Mouse (Mus musculus): ENCODE measurements around the gene Sh3rf1. TPM values are rescaled to one million over a fixed set of nuclear protein-coding genes. Genes with fewer than 3 reads are reported as not detected.
A peak's percentile ranks its signal among the peaks of the same experiment; 100 is the strongest.

Sh3rf1 gene
- total RNA-seq, 2 experiments from 2014 or later = 42.1 to 42.2 TPM

DNA sequence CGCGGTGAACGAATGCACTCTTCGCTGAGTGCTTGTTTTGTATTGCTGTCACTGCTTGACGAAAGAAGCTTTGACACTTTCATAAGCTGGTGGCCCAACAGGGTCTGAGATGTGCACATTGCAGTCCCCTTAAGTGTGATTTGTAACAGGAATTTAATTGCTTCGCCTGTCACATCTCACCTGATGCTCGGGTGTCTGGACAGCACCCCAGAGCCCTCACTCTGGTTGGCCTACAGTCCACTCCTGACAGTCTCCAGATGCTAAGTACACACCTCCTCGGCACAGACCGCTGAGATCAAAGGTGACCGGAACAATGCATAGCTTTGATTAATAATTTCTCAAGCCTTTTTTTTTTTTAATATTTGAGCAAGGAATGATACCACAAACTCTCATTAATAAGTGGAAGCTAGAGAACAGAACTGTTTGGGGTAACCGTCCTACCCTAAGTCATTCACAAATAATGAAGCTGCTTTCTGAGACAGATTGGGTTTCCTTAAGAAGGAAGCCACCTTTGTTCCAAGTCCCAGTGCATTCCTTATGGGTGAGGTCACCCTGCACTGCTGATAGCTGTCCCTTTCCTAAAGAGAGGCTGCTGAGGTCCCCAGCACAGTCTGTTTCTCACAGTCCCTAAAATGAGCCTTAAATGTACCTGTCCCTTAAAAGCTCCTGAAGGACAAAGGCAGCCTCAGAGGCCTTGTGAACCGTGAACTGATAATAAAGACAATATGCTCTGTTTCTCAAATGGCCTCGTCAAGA is 23.8 kb downstream of the Sh3rf1 start:
- no peak for DNase-seq (ENCODE audit: extremely low spot score in 1 of 2, low spot score in 2 of 2)
- intact Hi-C loops (cut with DNase I) = no loop called here

DNA sequence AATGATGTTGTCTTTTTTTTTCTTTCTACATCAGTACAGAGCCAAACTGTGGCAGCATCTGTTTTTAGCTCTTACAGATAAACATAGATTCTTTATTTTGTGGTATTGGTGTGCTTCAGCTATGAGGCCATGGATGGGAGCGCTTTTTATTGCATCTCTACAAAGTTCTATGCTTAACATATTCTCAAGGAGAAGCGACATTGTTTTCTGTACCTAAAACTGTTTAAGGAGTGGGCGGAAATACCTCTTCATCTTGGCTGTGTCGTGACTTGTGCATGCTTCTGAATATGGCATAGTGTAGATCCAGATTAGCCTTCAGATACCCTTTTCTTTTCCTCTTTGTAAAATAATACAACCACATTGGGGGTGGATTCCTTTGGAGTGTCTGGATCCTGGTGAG is 25.8 kb downstream of the Sh3rf1 start:
- intact Hi-C loops (cut with DNase I) = no loop called here
- DNase-seq (ENCODE audit: extremely low spot score in 1 of 2, low spot score in 2 of 2) = no peak

DNA sequence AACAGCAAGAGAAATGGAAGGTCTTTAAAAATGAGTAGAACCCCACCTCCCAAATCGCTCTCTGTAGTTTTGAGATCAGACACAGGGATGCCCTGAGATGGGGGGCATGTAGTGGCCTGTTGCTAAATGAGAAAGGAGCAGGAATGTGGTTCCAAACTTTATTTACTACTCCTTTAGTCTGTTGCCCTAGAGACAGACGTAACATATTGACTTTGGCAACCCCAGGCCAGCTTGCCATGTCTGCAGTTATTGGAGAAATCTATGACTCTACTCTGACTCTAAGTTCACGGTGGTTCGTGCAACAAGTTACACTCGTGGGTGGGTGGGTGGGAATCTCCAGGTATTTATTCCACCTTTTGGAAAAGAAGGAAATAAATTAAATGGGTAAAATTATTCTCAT is 30.5 kb downstream of the Sh3rf1 start:
- intact Hi-C loops (cut with DNase I) = no loop called here
- DNase-seq (ENCODE audit: extremely low spot score in 1 of 2, low spot score in 2 of 2) = no peak

DNA sequence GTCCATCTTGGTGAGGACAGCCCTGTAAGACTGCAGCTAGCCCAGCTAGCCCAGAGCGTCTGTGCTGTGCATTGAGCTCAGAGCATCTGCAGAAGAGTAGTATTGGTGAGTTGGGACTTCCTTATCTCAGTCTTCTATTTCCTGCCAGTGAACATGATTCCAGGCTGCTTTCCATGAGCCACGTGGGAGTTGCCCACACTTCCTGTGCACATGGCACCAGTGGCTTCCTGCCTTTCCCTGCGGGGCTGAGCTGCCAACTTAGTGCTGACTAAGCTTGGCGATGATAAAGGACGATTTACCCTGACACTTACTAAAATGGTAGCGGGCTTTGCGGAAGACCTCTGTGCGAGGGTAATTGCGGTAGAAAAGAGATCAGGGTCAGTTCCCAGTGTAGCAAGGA is 35.2 kb downstream of the Sh3rf1 start:
- intact Hi-C loops (cut with DNase I) = no loop called here
- peak; percentile 35 to 41 for DNase-seq (ENCODE audit: extremely low spot score in 1 of 2, low spot score in 2 of 2)

DNA sequence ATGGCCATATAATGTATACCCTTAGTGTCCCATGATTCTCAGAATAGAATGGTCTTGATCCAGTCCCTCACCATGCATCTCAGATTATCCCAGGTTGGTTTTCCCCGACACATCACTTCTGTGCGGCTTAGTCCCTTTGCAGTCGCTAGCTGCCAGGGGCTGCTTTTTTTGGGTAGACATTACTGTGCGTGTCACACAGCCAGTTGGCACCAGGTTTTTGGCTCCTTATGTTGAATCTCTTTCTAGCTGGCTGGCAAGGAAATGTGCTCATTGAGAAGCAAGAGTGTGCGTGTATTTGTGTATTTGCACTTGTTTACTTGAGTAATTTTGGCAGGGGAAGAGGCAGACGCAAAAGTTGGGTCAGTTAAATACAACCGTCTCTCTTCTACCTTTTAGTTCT is 35.9 kb downstream of the Sh3rf1 start:
- intact Hi-C loops (cut with DNase I) = no loop called here
- DNase-seq (ENCODE audit: extremely low spot score in 1 of 2, low spot score in 2 of 2) = peak; percentile 41 to 80

DNA sequence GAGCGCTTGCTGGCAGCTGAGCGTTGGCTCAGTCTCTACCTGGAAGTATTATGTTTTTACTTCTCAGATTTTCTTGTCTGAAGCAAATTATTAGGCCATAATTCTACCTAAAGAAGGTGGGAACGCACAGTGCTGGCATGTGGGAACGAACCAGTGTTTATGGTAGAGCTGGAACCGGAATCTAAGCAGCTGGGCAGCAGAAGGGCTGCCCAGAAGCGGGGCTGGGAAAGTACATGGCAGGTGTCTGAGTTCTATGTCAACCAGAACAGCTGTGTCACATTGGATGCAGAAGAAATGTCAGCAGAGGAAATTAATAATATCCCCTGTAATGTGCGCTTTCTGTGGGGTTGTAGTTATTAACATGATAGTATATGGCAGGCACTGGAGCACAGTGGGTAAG is 36.9 kb downstream of the Sh3rf1 start:
- intact Hi-C loops (cut with DNase I) = no loop called here
- DNase-seq (ENCODE audit: extremely low spot score in 1 of 2, low spot score in 2 of 2) = no peak

DNA sequence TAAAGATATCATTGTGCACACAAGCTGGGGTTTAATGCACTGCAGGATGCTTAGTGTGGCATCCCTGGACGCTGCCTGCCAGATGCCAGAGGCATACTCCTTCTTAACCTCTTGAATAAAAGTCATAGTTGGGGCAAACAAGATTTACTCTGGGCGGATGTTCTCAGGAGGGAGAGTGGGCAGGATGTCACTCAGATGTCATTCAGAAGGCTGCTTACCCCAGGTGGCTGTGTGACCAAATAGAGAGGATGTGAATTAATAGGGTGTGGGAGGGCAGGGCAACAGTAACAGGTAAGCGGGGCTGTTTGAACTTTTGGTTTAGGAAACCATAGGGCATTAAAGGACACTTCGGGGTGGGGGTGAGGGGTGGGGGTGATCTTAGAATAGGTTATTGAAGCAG is 37.7 kb downstream of the Sh3rf1 start:
- DNase-seq (ENCODE audit: extremely low spot score in 1 of 2, low spot score in 2 of 2) = no peak
- intact Hi-C loops (cut with DNase I) = no loop called here

DNA sequence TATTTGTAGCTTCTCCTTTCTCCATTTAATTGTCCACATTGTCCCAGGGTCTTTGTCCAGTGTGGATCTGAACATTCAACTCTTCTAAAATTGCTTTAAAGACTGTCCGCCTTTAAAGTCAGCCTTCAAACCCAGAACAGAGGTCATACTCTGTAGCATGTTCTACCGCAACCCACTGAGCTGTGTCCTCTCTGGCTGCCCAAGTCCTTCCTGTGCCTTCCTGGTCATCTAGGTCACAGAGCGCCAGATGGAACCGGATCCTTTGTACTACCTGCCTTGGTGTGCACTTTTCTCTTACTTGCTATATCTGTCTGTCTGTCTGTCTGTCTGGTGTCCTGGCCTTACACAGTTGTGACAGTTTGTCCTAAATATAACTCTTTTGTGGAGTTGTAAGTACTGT is 40.0 kb downstream of the Sh3rf1 start:
- DNase-seq (ENCODE audit: extremely low spot score in 1 of 2, low spot score in 2 of 2) = no peak
- intact Hi-C loops (cut with DNase I) = no loop called here

DNA sequence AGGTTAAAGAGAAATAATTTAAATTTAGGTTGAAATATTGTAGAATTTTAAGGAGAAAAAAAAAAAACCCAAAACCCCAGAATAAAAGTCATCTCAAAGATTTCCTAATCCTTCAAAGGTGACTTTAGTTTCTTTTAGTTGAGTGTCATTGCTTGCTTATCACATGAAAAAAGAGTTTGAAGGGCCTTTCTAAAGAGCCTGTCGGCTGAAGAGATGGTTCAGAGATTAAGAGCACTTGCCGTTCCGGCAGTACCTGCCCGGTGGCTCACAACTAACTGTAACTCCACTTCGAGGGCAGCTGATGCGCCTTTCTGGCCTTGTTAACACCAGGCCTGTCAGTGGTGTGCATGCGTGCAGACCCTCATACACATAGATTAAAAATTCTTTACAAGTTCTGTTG is 41.2 kb downstream of the Sh3rf1 start:
- intact Hi-C loops (cut with DNase I) = no loop called here
- no peak for DNase-seq (ENCODE audit: extremely low spot score in 1 of 2, low spot score in 2 of 2)

DNA sequence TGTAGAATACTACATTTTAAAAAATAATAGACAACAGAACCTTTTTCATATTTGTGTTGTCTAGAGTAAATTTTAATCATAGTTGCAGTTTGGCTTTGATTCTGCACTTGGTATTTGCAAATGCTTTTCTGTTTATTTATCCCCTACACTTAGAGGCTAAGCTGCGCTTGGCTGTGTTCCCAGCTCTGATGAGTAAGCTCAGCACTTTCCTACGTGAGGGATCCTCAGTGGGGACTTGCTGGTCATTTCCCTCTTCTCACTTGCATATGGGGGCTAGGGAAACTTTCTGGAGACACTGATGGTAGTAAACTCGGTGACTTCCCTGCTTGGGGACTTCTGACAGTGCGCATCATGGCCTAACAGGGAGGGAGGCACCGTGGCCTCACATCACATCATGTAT is 41.7 kb downstream of the Sh3rf1 start:
- intact Hi-C loops (cut with DNase I) = no loop called here
- peak in 1 of 2 experiments; percentile 69 for DNase-seq (ENCODE audit: extremely low spot score in 1 of 2, low spot score in 2 of 2)

DNA sequence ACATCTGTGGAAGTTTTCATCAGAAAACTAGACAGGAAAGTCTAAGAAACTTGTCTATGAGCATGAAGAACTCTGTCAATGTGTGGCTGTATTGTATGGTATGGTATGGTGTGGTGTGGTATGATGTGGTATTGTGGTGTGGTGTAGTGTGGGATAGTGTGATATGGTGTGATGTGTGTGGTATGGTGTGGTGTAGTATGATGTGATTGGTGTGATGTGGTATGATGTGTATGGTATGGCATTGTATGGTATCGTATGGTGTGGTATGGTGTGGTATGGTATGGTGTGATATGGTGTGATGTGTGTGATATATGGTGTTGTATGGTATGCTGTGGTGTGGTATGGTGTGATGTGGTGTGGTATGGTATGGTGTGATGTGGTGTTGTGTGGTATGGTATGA is 43.4 kb downstream of the Sh3rf1 start:
- no peak for DNase-seq (ENCODE audit: extremely low spot score in 1 of 2, low spot score in 2 of 2)
- intact Hi-C loops (cut with DNase I) = no loop called here

DNA sequence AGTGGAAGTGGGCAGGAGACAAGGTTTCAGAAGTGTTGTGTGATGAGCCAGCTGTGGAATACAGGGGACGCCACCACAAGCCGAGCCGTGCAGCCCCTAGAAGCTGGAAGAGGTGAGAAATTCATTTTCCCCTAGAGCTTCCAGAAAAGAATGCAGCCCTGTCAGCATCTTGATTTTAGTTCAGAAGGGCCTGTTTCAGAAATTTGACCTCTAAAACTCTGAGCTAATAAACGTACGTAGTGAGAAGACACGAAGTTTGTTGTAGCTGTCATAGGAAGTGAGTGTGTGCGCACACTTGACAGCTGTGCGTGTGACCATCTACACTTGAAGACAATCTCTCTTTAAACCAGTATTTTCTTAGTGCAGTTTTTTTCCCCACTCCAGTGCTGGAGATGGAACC is 44.0 kb downstream of the Sh3rf1 start:
- DNase-seq (ENCODE audit: extremely low spot score in 1 of 2, low spot score in 2 of 2) = no peak
- intact Hi-C loops (cut with DNase I) = no loop called here

DNA sequence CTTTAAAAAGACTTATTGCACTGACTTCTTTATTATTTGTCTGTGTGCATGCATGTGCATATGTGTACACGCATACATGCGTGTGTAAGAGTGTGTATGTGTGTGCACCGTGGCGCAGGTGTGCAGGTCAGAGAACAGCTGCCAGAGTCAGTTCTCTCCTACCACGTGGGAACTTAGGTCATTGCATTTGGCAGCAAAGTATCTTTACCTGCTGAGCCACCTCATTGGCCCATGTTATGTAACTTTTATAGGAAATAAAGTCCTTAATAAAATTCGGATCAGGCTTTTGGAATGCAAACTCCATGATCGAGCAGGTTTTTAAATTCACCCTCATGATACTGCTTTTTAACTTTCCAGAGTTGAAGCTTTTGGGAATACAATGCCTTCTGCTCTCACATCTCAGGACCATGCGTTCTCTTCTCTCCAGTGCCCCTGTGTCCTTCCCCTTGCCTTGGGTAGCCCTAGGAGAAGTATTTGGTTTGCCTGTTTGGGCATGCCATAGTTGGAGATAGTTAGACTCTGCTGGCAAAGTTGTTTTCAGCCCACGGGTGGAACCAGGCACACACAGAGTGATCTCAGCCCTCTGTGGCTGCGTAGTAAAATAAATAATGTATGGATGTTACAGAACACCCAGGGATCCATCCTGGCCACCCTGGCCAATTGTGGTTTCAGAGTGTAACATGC is 44.7 kb downstream of the Sh3rf1 start:
- intact Hi-C loops (cut with DNase I) = no loop called here
- DNase-seq (ENCODE audit: extremely low spot score in 1 of 2, low spot score in 2 of 2) = no peak

DNA sequence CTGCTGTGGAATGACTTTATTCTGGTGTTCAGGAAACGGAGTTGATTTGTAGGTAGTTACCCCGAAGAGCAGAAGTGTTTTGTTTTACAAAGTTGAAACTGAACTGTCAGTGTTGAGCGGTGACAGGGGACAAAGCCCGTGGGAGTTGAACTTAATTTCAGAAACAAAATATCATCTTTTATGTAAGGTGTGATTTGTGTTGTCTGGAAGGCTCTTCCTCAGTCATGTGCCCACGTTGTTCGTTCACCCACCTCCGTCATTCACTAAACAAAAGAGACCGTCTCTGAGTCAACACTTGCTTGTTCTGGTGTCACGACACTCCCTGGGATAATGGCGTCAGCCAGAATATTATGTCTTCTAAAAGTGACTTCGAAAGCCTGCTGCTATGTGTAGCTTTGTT is 46.3 kb downstream of the Sh3rf1 start:
- no peak for DNase-seq (ENCODE audit: extremely low spot score in 1 of 2, low spot score in 2 of 2)
- intact Hi-C loops (cut with DNase I) = no loop called here

DNA sequence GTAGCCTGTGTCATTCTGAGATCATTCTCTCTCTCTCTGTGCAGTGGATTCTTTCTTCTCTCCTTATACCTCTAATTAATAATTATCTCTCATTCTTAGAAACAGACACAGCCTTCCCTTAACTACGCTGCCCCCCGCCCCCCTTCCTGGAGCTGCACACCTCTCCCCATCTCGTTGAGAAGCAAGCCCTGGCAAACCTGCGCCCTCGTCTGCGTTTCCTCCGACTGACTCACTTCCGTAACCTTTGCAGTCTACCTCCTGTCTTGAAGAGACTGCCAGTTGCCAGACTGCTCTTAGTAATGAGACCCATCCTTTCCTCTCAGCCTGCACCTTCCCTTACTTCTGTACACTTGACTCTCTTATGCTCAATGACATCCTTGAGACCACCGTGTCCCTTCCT is 46.9 kb downstream of the Sh3rf1 start:
- no peak for DNase-seq (ENCODE audit: extremely low spot score in 1 of 2, low spot score in 2 of 2)
- intact Hi-C loops (cut with DNase I) = no loop called here

DNA sequence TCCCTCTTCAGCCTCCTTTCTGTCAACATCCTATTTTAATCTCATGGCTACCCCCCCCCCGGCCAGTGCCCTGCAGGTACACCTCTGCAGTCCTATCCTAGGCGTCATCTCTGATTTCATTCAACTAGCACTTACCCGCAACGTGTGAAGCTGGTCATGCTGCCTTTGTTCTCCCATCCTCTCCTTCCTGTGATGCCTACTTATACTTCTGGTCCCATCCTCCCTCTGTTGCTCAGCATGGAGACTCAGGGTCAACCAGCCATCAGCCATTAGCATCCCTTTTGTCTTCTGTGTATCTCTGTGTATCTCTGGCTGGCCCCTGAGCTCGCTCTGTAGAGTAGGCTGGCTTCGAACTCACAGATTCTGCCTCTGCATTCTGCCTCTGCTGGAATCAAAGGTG is 47.3 kb downstream of the Sh3rf1 start:
- intact Hi-C loops (cut with DNase I) = no loop called here
- no peak for DNase-seq (ENCODE audit: extremely low spot score in 1 of 2, low spot score in 2 of 2)

DNA sequence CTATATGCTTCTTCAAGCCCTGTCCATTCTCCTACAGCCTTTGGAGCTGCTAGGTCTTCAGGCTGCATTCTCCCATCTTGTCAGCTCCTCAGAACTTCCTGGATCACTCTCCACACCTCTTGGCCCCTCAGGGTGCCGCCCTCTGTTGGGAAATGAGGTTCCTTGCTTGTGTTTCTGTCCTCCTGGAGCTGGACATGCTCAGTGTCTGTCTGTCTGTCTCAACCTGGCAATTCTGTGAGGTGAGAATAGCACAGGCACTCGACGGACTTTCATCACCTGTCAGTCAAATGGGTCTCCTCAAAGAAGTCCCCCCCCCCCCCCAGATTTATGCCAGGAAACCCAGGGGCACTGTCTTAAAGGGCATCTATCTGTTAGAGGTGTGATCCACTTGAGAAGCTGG is 49.2 kb downstream of the Sh3rf1 start:
- no peak for DNase-seq (ENCODE audit: extremely low spot score in 1 of 2, low spot score in 2 of 2)
- intact Hi-C loops (cut with DNase I) = no loop called here

DNA sequence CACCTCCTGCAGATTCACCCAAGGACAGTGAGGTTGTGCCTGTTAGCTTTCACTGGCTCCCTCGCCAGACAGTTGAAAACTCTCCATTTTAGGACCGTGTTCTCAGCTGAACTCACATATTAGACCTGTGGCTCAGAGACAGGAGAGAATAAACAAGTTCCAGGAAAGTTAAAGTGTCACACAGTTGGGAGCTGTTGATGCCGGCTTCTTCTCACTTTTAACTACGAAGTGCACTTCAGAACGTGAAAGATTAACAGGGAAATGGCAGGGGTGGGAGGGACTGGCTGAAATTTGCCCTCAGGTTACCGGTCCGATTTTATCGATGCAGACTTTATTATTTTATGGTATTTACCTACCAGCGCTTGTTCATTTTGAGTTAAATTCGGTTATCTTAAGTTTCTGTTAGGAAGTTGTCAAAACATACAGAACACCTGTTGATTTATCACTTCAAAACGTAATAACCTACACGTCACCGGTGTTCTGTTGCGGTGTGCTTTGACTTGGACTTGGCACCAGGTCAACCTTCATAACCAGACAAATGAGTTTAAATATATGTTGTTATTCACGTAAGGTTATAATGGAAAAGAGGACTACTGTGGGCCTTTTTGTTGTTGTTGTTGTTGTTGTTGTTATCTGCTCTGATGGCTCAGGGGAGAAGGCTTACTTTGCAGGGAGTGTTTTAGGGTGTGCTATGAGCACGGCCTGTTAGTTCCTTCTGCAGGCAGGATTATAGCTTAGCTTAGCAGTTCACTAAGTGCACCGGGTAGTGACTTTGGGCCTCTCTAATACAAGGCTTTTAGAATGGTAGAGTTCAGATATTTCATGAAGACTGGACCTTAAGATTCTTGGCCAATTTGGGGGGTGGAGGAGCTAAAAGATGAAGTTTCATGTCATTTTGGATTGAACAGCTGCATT is 49.9 kb downstream of the Sh3rf1 start:
- intact Hi-C loops (cut with DNase I) = no loop called here
- no peak for DNase-seq (ENCODE audit: extremely low spot score in 1 of 2, low spot score in 2 of 2)

DNA sequence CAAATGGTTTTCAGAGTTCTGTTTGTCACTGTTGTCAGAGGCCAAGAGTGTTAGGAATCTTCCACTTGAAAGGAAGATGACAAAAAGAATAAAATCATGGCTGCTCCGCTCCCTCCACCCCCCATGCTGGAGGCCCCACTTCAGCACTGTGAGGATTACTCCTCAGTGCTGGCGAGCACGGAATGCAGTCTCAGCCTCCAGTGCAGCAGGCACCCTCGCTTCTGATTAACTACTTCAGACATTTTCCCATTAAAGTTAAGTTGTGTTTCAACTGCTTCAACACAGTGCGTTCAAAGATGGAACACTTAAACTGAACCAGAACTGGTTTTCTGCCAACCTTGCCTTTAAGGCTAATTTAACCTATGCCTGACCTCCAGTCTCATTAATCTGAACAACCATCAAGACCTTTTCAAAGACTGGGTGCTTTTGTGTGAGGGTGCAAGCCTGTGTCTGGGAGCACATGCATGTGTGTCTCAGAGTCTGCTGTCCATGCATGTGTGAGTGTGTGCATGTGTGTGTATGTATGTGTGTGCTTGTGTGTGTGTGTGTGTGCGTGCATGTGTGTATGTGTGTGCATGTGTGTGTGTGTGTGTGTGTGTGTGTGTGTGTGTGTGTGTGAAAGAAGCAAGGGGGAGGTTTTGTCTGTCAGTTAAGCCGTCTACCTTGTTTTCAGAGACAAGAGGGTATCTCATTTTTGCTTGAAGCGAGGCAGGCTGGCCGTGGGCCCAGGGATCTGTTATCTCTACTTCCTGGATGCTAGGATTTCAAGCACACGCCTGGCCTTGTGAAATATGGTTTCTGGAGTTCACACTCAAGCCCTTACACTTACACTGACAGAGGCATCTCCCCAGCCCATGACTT is 51.2 kb downstream of the Sh3rf1 start:
- intact Hi-C loops (cut with DNase I) = no loop called here
- no peak for DNase-seq (ENCODE audit: extremely low spot score in 1 of 2, low spot score in 2 of 2)

All from left cerebral cortex, postnatal 10 days (tissue).